Mouse (Mus musculus) megakaryocyte, embryonic 14.5 days (primary cell): Measurements from ENCODE around the gene Zfp160.

Source experiments
- FLI1 ChIP-seq: IDR thresholded peaks from 2 replicates; pipeline ENCODE4 v1.6.1; 2012; ENCODE audit warnings: low read length, inconsistent platforms, mixed read lengths
- GATA1 ChIP-seq: IDR thresholded peaks from 3 replicates; pipeline ENCODE4 v1.6.1; 2012; ENCODE audit warnings: mixed read lengths, low read length, inconsistent platforms, borderline replicate concordance

- no peak for TF ChIP-seq GATA1
- TF ChIP-seq FLI1, result no peak
Observed at GRCm38 (mm10) chr17:20996364-20996763, 12.3 kb upstream of the Zfp160 start, which contains the start of gene Vmn1r233.
